Mouse (Mus musculus) bone marrow, adult 2 months (tissue): ENCODE results near the gene Vmac.

ENCODE experiments used
- CTCF ChIP-seq: fragments of 200-500 bp; IDR thresholded peaks from 2 replicates; pipeline ENCODE4 v1.5.1; 2011; ENCODE audit warnings: low read length, control low read depth; ENCODE audit not compliant: control insufficient read depth, insufficient read depth
- POLR2A ChIP-seq: fragments of 200-500 bp; IDR thresholded peaks from 2 replicates; pipeline ENCODE4 v1.6.1; 2011; ENCODE audit warnings: low read depth, mild to moderate bottlenecking, control low read depth, low read length, borderline replicate concordance; ENCODE audit not compliant: control insufficient read depth

DNA sequence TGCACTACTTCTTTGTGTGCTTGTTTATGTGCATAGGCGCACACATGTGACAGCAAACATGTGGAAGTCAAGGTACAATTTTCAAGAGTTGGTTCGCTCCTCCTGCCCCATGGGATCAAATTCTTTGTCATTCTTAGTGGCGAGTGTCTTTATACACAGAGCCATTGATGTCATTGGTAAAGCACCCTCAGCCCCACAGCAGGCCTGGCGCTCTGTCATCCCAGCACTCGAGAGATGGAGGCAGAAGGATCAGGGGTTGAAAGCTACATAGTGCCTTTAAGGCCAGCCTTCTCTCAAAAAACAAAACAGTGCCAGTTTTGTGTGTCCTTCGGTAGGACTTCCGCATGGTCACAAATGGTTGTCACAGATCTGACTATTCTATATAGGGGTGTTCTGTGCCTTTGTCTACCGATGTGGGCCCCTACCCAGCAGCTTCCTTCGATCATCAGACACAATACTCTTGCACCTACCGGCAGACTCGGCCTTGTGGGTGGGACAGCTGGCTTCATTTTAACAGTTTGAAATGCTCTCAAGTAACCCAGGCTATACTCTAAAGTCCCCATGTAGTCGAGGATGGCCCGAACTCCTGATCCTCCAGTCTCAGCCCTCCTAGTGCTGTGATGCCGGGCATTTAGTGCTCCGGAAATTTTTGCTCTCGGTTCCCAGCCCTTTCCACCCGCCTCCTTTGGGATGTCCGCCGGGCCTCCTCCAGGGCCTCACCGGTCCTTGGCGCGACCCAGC is 1.7 kb downstream of the Vmac start:
- no peak for TF ChIP-seq CTCF
- no peak for TF ChIP-seq POLR2A
